Mouse (Mus musculus) midbrain, embryonic 14.5 days (tissue): ENCODE measurements around the gene Nub1. TPM values are rescaled to one million over a fixed set of nuclear protein-coding genes. Genes with fewer than 3 reads are reported as not detected.

ENCODE experiments used
- ATAC-seq: fragments of 200-750 bp; cut with Nextera tagmentation; 2 replicates; pipeline ENCODE4 v1.8.0; 2017; ENCODE audit warnings: moderate number of reproducible peaks, moderate library complexity; ENCODE audit not compliant: low FRiP score, low TSS enrichment
- DNase-seq: peaks from one replicate; pipeline ENCODE4 v3.0.0-alpha.2; 2015
- H3K27ac ChIP-seq: fragments of 300-500 bp; sonication (generic); replicated peaks from 2 replicates; pipeline ENCODE4 v1.5.1; 2014; ENCODE audit warnings: mild to moderate bottlenecking, low read depth, low read length, moderate library complexity
- H3K27me3 ChIP-seq: fragments of 300-500 bp; sonication (generic); 2 replicates; pipeline ENCODE4 v1.6.1; 2014; ENCODE audit warnings: low read length, control low read depth, mixed read lengths; ENCODE audit not compliant: control insufficient read depth, insufficient read depth
- H3K36me3 ChIP-seq: fragments of 300-500 bp; sonication (generic); 2 replicates; pipeline ENCODE4 v1.6.1; 2014; ENCODE audit warnings: low read length, control low read depth; ENCODE audit not compliant: control insufficient read depth, insufficient read depth
- H3K4me1 ChIP-seq: fragments of 300-500 bp; sonication (generic); 2 replicates; pipeline ENCODE4 v1.6.1; 2014; ENCODE audit warnings: mild to moderate bottlenecking, antibody characterized with exemption, low read length, control low read depth; ENCODE audit not compliant: control insufficient read depth, insufficient read depth
- H3K4me2 ChIP-seq: fragments of 300-500 bp; sonication (generic); 2 replicates; pipeline ENCODE4 v1.6.1; 2014; ENCODE audit warnings: mild to moderate bottlenecking, low read length, moderate library complexity
- H3K4me3 ChIP-seq: fragments of 300-500 bp; sonication (generic); replicated peaks from 2 replicates; pipeline ENCODE4 v1.5.1; 2014; ENCODE audit warnings: low read depth, low read length
- H3K9ac ChIP-seq: fragments of 300-500 bp; sonication (generic); replicated peaks from 2 replicates; pipeline ENCODE4 v1.6.1; 2014; ENCODE audit warnings: mild to moderate bottlenecking, low read length, moderate library complexity
- H3K9me3 ChIP-seq: fragments of 300-500 bp; sonication (generic); 2 replicates; pipeline ENCODE4 v1.6.1; 2016; ENCODE audit warnings: low read length, control low read depth, mixed read lengths; ENCODE audit not compliant: control insufficient read depth
- WGBS: fragments of 180-500 bp; shearing (Covaris S2); extraction: QIAGEN DNeasy Blood & Tissue Kit; methylation state at CpG from one replicate; pipeline ENCODE4 v1.1.7; 2014; 5-methylcytosine and 5-hydroxymethylcytosine counted together
- polyA plus RNA-seq: library from polyadenylated mRNA; unstranded; fragments of >200 nt; fragmentation: Nextera tagmentation; extraction: Ambion mirVana; gene quantifications from 2 replicates; pipeline ENCODE4 v1.2.1, GENCODE M21; 2014

The Nub1 gene
- polyA plus RNA-seq, 1 experiment from 2014 or later: 54.1 TPM

DNA sequence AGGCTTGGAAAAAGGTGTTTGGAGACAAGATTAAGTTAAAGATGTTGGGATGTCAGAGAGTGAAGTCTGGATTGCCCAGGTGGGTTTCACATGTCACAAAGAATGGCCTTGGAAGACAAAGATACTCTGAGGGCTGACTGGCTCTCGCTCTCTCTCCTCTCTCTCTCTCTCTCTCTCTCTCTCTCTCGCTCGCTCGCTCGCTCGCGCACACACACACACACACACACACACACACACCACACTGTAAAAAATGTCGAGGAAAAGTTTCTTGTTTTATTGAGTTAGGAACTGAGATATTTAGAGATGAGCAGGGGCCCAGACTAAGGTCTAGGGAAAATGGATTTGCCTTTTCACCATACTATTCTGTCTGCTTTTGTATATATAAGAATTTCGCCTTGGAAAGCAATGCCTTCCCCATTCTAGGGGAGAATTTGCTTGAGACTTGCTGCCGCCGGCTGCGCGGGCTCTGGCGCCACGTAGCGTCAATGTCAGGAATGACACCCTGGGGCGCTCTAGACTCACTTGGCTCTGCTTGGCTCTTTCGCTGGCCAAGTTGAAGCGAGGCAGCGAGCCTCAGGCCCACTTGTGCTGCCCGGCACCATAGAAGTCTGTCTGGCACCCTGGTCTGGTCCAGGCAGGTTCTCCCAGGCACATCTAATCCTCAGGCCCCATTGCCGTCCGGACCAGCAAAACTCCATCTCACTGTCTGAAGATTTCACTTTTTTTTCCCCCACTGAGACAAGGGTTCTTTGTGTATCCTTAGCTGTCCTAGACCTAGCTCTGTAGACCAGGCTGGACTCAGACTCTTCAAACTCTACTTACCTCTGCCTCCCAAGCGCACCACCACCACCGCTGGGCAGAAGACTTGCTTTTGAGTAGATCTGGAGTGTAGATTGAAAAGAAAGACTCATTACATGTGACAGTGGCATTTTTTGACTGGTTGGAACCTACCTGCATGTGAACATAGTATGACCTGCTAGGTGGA is 33.3 kb upstream of the Nub1 start:
- peak; percentile 70 for ATAC-seq
- Histone ChIP-seq H3K4me1 (no peaks in the 10 kb centered on the region), H3K27ac (no peak overlapping the region), H3K27me3 (no peaks in the 10 kb centered on the region), H3K4me3 (no peak overlapping the region), H3K9me3 (no peaks in the 10 kb centered on the region), H3K4me2 (no peak overlapping the region; the same call in 1 of the 2 replicates), H3K36me3 (no peaks in the 10 kb centered on the region), H3K9ac (no peak overlapping the region)
- WGBS: 25% methylated on average over 25 of the region's 25 CpGs
- DNase-seq: peak; percentile 94

- Histone ChIP-seq H3K4me3 (no peak overlapping the region), H3K9ac (no peak overlapping the region), H3K36me3 (no peaks in the 10 kb centered on the region), H3K4me2 (no peak overlapping the region), H3K27ac (no peak overlapping the region), H3K9me3 (no peaks in the 10 kb centered on the region), H3K27me3 (no peaks in the 10 kb centered on the region), H3K4me1 (no peaks in the 10 kb centered on the region)
- no peak for DNase-seq
- no peak for ATAC-seq
- WGBS: 94% methylated on average over 5 of the region's 5 CpGs
Measured at GRCm38 (mm10) chr5:24652780-24653179, 32.6 kb upstream of the Nub1 start.

GRCm38 (mm10) chr5:24654491-24654890 is 30.8 kb upstream of the Nub1 start:
- no peak for ATAC-seq

GRCm38 (mm10) chr5:24657113-24657512 is 28.2 kb upstream of the Nub1 start:
- no peaks in the 10 kb centered on the region for H3K4me1 ChIP-seq
- 36% methylated on average over 2 of the region's 2 CpGs for WGBS
- peak; percentile 38 for DNase-seq
- no peak overlapping the region for H3K9ac ChIP-seq
- ATAC-seq: no peak
- no peak overlapping the region for H3K4me3 ChIP-seq
- H3K9me3 ChIP-seq: no peaks in the 10 kb centered on the region
- no peaks in the 10 kb centered on the region for H3K36me3 ChIP-seq
- H3K27ac ChIP-seq: no peak overlapping the region
- no peaks in the 10 kb centered on the region for H3K27me3 ChIP-seq
- no peak overlapping the region for H3K4me2 ChIP-seq

More at GRCm38 (mm10) chr5:24654491-24654890, 30.8 kb upstream of the Nub1 start:
- Histone ChIP-seq H3K4me2 (no peak overlapping the region), H3K4me1 (no peaks in the 10 kb centered on the region), H3K9ac (no peak overlapping the region), H3K27me3 (no peaks in the 10 kb centered on the region), H3K4me3 (no peak overlapping the region), H3K27ac (no peak overlapping the region), H3K9me3 (no peaks in the 10 kb centered on the region), H3K36me3 (no peaks in the 10 kb centered on the region)
- WGBS: 89% methylated on average over 6 of the region's 6 CpGs
- DNase-seq: no peak

- ATAC-seq (no peak), DNase-seq (no peak)
- no peaks in the 10 kb centered on the region for H3K36me3 ChIP-seq
- no peak overlapping the region for H3K27ac ChIP-seq
- no peaks in the 10 kb centered on the region for H3K9me3 ChIP-seq
- no peak overlapping the region for H3K9ac ChIP-seq
- 73% methylated on average over 4 of the region's 4 CpGs for WGBS
- H3K4me2 ChIP-seq: no peak overlapping the region
- no peaks in the 10 kb centered on the region for H3K4me1 ChIP-seq
- no peaks in the 10 kb centered on the region for H3K27me3 ChIP-seq
- no peak overlapping the region for H3K4me3 ChIP-seq
Measured at GRCm38 (mm10) chr5:24659708-24660423, 25.5 kb upstream of the Nub1 start.

GRCm38 (mm10) chr5:24661457-24661856 is 23.9 kb upstream of the Nub1 start:
- Histone ChIP-seq H3K4me1 (no peaks in the 10 kb centered on the region), H3K9ac (no peak overlapping the region), H3K9me3 (no peaks in the 10 kb centered on the region), H3K4me2 (no peak overlapping the region), H3K4me3 (no peak overlapping the region), H3K27me3 (no peaks in the 10 kb centered on the region), H3K27ac (no peak overlapping the region), H3K36me3 (no peaks in the 10 kb centered on the region)
- ATAC-seq (no peak), DNase-seq (no peak)
- WGBS: 88% methylated on average over 6 of the region's 6 CpGs

GRCm38 (mm10) chr5:24674238-24674637 is 11.1 kb upstream of the Nub1 start:
- Histone ChIP-seq H3K9ac (no peak overlapping the region), H3K27me3 (no peaks in the 10 kb centered on the region), H3K36me3 (no peaks in the 10 kb centered on the region), H3K4me2 (no peak overlapping the region), H3K4me1 (no peaks in the 10 kb centered on the region), H3K4me3 (no peak overlapping the region), H3K27ac (no peak overlapping the region), H3K9me3 (no peaks in the 10 kb centered on the region)
- DNase-seq: peak; percentile 88
- no peak for ATAC-seq
- WGBS: 37% methylated on average over 4 of the region's 4 CpGs

- Histone ChIP-seq H3K4me3 (no peak overlapping the region), H3K27me3 (no peaks in the 10 kb centered on the region), H3K4me1 (peaks cover 7% of the 10 kb centered on the region; the same call in 1 of the 2 replicates), H3K36me3 (no peaks in the 10 kb centered on the region), H3K9me3 (no peaks in the 10 kb centered on the region), H3K27ac (no peak overlapping the region), H3K9ac (no peak overlapping the region), H3K4me2 (no peak overlapping the region)
- DNase-seq (no peak), ATAC-seq (no peak)
- 75% methylated on average over 1 of the region's 1 CpGs for WGBS
Measured at GRCm38 (mm10) chr5:24681436-24681835, 3.9 kb upstream of the Nub1 start.
